Mouse (Mus musculus) heart, embryonic 13.5 days (tissue): Measurements from ENCODE around the gene Rnaseh2a. TPM values are rescaled to one million over a fixed set of nuclear protein-coding genes. Genes with fewer than 3 reads are reported as not detected.

Experiments used
- ATAC-seq: fragments of 200-750 bp; cut with Nextera tagmentation; 2 replicates; pipeline ENCODE4 v1.8.0; 2017; ENCODE audit warnings: moderate TSS enrichment; ENCODE audit not compliant: insufficient number of reproducible peaks, low FRiP score, low TSS enrichment; ENCODE audit errors: extremely low read depth
- H3K27ac ChIP-seq: fragments of 300-500 bp; sonication (generic); replicated peaks from 2 replicates; pipeline ENCODE4 v1.5.1; 2015; ENCODE audit warnings: moderate library complexity, mild to moderate bottlenecking, inconsistent platforms
- H3K27me3 ChIP-seq: fragments of 300-500 bp; sonication (generic); replicated peaks from 2 replicates; pipeline ENCODE4 v1.6.1; 2015; ENCODE audit warnings: mild to moderate bottlenecking, inconsistent platforms
- H3K36me3 ChIP-seq: fragments of 300-500 bp; sonication (generic); 2 replicates; pipeline ENCODE4 v1.6.1; 2015; ENCODE audit warnings: mild to moderate bottlenecking, inconsistent platforms
- H3K4me1 ChIP-seq: fragments of 300-500 bp; sonication (generic); 2 replicates; pipeline ENCODE4 v1.6.1; 2015; ENCODE audit warnings: inconsistent platforms
- H3K4me2 ChIP-seq: fragments of 300-500 bp; sonication (generic); 2 replicates; pipeline ENCODE4 v1.6.1; 2015; ENCODE audit warnings: inconsistent platforms, mild to moderate bottlenecking, moderate library complexity
- H3K4me3 ChIP-seq: fragments of 300-500 bp; sonication (generic); 2 replicates; pipeline ENCODE4 v1.5.1; 2015; ENCODE audit warnings: moderate library complexity, mild to moderate bottlenecking, inconsistent platforms
- H3K9ac ChIP-seq: fragments of 300-500 bp; sonication (generic); 2 replicates; pipeline ENCODE4 v1.6.1; 2015; ENCODE audit warnings: inconsistent platforms, mild to moderate bottlenecking, moderate library complexity
- H3K9me3 ChIP-seq: fragments of 300-500 bp; sonication (generic); 2 replicates; pipeline ENCODE4 v1.6.1; 2016; ENCODE audit warnings: inconsistent platforms
- WGBS: fragments of 180-500 bp; shearing (Covaris S2); methylation state at CpG from one replicate; pipeline ENCODE4 v1.1.7; 2015; ENCODE audit warnings: mixed read lengths; 5-methylcytosine and 5-hydroxymethylcytosine counted together
- polyA plus RNA-seq: library from polyadenylated mRNA; unstranded; fragments of >200 nt; fragmentation: Nextera tagmentation; extraction: Ambion mirVana; gene quantifications from 2 replicates; pipeline ENCODE4 v1.2.1, GENCODE M21; 2015

Gene Rnaseh2a
- polyA plus RNA-seq, 1 experiment from 2014 or later, result 82.8 TPM

DNA sequence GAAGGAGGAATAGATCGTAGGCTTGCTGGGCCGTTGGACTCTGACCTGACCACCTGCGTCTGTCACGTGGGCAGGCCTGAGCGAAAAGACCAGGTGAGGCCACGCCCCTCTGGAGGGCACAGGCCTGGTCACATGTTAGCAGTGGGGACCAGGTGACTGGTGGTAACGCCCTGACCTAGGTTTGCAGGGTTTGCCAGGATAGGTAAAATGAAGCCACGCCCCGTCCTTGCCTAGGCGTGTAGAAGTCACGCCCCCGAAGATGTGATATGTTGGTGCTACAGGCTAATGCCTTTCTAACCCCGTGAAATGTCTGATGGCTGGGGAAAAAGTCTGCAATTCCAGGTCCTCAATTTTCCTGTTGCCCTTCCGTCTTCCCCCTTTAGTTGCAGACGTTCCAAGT lies 21.3 kb upstream of the Rnaseh2a start:
- H3K27ac ChIP-seq, result peak overlapping the region; percentile 58
- H3K9me3 ChIP-seq, result no peaks in the 10 kb centered on the region
- ATAC-seq, result peak; percentile 77
- peak overlapping the region; percentile 58 for H3K4me3 ChIP-seq
- H3K4me1 ChIP-seq, result peaks cover 24% of the 10 kb centered on the region
- no peaks in the 10 kb centered on the region for H3K36me3 ChIP-seq
- 1% methylated on average over 15 of the region's 15 CpGs for WGBS
- peak overlapping the region; percentile 82 for H3K9ac ChIP-seq
- peaks cover 49% of the 10 kb centered on the region for H3K27me3 ChIP-seq
- peak overlapping the region; percentile 79 for H3K4me2 ChIP-seq

DNA sequence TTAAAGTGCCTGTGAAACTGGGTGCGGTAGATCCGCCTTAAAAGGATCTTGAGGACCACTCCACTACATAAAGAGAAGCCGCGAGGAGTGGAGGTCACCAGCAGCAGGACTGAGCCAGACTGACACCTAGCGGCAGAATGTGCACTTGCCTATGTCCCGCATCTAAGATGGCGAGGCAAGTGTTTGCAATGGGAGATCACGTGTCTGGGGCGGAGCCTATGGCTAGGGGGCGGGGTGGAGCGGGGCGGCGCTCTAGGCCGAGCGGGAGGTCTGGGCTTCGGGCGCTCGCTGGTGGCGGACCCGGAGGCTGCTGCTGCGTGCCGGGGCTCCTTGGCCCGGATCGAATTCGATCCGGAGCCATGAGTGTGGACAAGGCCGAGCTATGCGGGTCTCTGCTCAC lies 20.8 kb upstream of the Rnaseh2a start, which contains the start of gene Hook2:
Gene Hook2 (plus strand): TSS at position 255 of the 400 bp plus-strand sequence.
- Histone ChIP-seq H3K4me3 (peak within 1 kb of the TSS; percentile 58), H3K27ac (peak within 1 kb of the TSS; percentile 64), H3K4me1 (peaks cover 29% of the 10 kb centered on the region), H3K27me3 (peaks cover 45% of the 10 kb centered on the region), H3K4me2 (peak within 1 kb of the TSS; percentile 79), H3K9ac (peak within 1 kb of the TSS; percentile 84), H3K36me3 (no peaks in the 10 kb centered on the region), H3K9me3 (no peaks in the 10 kb centered on the region)
- peak; percentile 87 for ATAC-seq
- 0% methylated on average over 28 of the region's 28 CpGs for WGBS

DNA sequence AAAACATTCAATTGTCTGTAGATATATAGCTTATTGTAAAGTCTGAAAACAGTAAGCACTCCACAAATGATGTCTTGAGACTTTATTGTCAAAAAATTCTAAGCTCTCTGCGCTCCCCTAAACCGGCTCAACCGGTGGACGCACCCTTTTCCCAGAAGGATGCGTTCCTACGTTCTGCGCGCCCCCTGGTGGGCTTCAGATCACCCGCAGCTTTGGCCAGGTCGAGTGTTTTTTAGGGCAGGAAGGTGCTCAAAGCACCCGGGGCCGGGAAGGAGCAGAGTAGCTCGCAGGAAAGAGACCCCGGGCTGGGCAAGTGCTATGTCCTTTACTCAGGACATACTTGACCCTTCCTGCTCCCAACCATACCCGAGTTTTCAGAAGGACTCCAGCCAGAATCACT lies 20.2 kb upstream of the Rnaseh2a start:
- Histone ChIP-seq H3K4me1 (peaks cover 34% of the 10 kb centered on the region), H3K9me3 (no peaks in the 10 kb centered on the region), H3K4me3 (peak overlapping the region; percentile 58), H3K9ac (peak overlapping the region; percentile 84), H3K4me2 (peak overlapping the region; percentile 79), H3K36me3 (no peaks in the 10 kb centered on the region), H3K27me3 (peaks cover 39% of the 10 kb centered on the region), H3K27ac (peak overlapping the region; percentile 64)
- peak; percentile 24; the same call in 1 of the 2 replicates for ATAC-seq
- WGBS, result under 1% methylated on average over 15 of the region's 15 CpGs

DNA sequence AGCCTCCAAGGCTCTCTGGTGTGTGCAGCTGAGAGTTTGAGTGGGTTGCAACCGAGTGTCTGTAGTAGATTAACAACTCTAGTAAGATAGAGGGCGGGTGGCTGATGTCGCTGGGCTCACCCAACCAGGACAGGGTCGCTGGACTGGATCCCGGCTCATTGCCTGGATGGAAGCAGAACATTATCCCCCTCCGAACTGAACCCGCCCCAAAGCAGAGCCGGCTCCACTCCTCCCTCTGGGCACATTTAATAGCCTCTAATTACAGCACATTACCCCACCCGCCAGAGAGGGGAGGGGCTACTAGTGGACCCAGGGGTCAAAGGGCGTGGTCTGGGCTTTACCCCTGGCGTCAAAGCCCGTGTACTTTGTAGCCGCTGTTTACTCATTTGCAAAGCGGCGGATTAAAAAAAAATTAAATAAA lies 19.8 kb upstream of the Rnaseh2a start:
- peak overlapping the region; percentile 79 for H3K4me2 ChIP-seq
- H3K9me3 ChIP-seq, result no peaks in the 10 kb centered on the region
- 16% methylated on average over 15 of the region's 15 CpGs for WGBS
- ATAC-seq, result no peak
- H3K4me1 ChIP-seq, result peaks cover 39% of the 10 kb centered on the region
- H3K36me3 ChIP-seq, result no peaks in the 10 kb centered on the region
- H3K27ac ChIP-seq, result no peak overlapping the region
- H3K9ac ChIP-seq, result peak overlapping the region; percentile 84
- H3K27me3 ChIP-seq, result peaks cover 34% of the 10 kb centered on the region
- peak overlapping the region; percentile 58 for H3K4me3 ChIP-seq

- Histone ChIP-seq H3K27me3 (peaks cover 28% of the 10 kb centered on the region), H3K4me1 (peaks cover 43% of the 10 kb centered on the region), H3K9ac (0 out of 2 replicates have a peak overlapping the region, but pooled peaks have one; percentile 10), H3K4me3 (no peak overlapping the region), H3K4me2 (no peak overlapping the region), H3K27ac (no peak overlapping the region), H3K36me3 (no peaks in the 10 kb centered on the region), H3K9me3 (no peaks in the 10 kb centered on the region)
- no peak for ATAC-seq
- WGBS, result 62% methylated on average over 2 of the region's 2 CpGs
These were observed 18.3 kb upstream of the Rnaseh2a start for GRCm38 (mm10) chr8:84987903-84988302.

GRCm38 (mm10) chr8:84987388-84987787 lies 17.8 kb upstream of the Rnaseh2a start:
- peaks cover 43% of the 10 kb centered on the region for H3K4me1 ChIP-seq
- no peak overlapping the region for H3K9ac ChIP-seq
- peaks cover 23% of the 10 kb centered on the region for H3K27me3 ChIP-seq
- ATAC-seq, result no peak
- no peaks in the 10 kb centered on the region for H3K9me3 ChIP-seq
- no peaks in the 10 kb centered on the region for H3K36me3 ChIP-seq
- H3K4me3 ChIP-seq, result no peak overlapping the region
- H3K4me2 ChIP-seq, result no peak overlapping the region
- WGBS, result 74% methylated on average over 5 of the region's 5 CpGs
- no peak overlapping the region for H3K27ac ChIP-seq

DNA sequence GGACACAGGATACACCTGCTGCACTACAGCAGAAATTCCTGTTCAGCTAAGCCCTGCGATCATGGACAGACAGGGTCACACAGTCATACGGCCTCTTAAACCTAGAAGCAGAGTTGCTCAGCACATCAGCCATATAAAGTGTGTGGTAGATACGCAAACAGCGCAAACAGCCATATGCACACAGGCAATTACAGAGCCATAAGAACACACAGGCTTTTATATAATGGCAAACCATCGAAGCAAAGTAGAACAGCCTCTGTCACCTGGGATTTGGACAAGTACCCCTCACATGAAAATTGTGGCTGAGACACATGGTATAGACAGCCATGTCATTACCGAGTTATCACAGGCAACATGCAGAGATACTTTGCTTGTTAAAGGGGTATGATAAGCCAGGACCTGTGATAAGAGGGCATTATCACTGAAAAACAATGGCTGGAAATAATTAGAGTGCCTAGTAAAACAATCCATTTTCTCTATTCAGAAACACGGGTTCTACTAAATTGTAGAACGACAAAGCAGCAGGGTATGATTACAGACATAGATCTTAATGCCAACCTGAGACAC lies 16.9 kb upstream of the Rnaseh2a start:
- Histone ChIP-seq H3K27ac (peak overlapping the region; percentile 72; the same call in 1 of the 2 replicates), H3K9ac (peak overlapping the region; percentile 83), H3K36me3 (no peaks in the 10 kb centered on the region), H3K4me2 (peak overlapping the region; percentile 99), H3K27me3 (peaks cover 22% of the 10 kb centered on the region), H3K9me3 (no peaks in the 10 kb centered on the region), H3K4me1 (peaks cover 52% of the 10 kb centered on the region), H3K4me3 (peak overlapping the region; percentile 66)
- no peak for ATAC-seq
- WGBS, result 31% methylated on average over 8 of the region's 8 CpGs

GRCm38 (mm10) chr8:84985684-84986378 lies 16.3 kb upstream of the Rnaseh2a start:
- no peaks in the 10 kb centered on the region for H3K9me3 ChIP-seq
- H3K9ac ChIP-seq, result peak overlapping the region; percentile 83
- H3K27ac ChIP-seq, result peak overlapping the region; percentile 72
- no peaks in the 10 kb centered on the region for H3K36me3 ChIP-seq
- WGBS, result 1% methylated on average over 53 of the region's 53 CpGs
- peak overlapping the region; percentile 99 for H3K4me2 ChIP-seq
- peak overlapping the region; percentile 66 for H3K4me3 ChIP-seq
- H3K27me3 ChIP-seq, result peaks cover 22% of the 10 kb centered on the region
- ATAC-seq, result peak; percentile 27
- H3K4me1 ChIP-seq, result peaks cover 53% of the 10 kb centered on the region

DNA sequence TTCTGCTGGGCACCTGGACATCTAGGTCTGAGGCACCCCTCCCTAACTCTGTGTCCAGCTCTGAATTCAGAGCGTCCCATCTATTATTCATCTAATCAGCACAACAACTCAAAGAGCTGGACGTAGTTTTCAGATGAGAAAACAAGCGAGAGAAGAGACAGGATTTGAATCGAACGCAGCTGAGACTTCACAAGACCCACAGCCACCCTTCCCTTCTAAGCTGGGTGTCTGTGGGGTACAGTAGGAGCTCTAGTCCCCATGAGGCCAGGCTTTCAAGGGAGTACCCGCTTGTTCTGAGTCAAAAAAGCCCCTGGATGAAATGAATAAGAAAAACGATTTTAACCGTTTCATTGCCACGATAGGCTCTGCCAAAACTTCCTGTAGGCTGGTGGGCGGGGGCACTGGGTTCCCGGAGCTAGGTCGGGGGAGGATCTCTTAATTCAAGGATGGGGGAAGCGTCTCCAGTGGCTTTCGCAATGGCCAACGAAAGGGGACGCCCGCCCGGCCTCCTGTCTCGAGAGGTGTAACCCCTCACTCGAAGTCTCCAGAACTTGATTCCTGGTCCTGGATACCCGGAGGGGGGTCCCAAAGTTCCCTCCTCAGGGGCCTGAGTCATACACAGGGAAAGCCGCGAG lies 15.6 kb upstream of the Rnaseh2a start:
- H3K4me2 ChIP-seq, result peak overlapping the region; percentile 99
- WGBS, result 2% methylated on average over 23 of the region's 23 CpGs
- no peak for ATAC-seq
- H3K36me3 ChIP-seq, result no peaks in the 10 kb centered on the region
- H3K27me3 ChIP-seq, result peaks cover 22% of the 10 kb centered on the region
- H3K4me1 ChIP-seq, result peaks cover 57% of the 10 kb centered on the region
- peak overlapping the region; percentile 72 for H3K27ac ChIP-seq
- H3K9me3 ChIP-seq, result no peaks in the 10 kb centered on the region
- H3K9ac ChIP-seq, result peak overlapping the region; percentile 83
- peak overlapping the region; percentile 66 for H3K4me3 ChIP-seq

DNA sequence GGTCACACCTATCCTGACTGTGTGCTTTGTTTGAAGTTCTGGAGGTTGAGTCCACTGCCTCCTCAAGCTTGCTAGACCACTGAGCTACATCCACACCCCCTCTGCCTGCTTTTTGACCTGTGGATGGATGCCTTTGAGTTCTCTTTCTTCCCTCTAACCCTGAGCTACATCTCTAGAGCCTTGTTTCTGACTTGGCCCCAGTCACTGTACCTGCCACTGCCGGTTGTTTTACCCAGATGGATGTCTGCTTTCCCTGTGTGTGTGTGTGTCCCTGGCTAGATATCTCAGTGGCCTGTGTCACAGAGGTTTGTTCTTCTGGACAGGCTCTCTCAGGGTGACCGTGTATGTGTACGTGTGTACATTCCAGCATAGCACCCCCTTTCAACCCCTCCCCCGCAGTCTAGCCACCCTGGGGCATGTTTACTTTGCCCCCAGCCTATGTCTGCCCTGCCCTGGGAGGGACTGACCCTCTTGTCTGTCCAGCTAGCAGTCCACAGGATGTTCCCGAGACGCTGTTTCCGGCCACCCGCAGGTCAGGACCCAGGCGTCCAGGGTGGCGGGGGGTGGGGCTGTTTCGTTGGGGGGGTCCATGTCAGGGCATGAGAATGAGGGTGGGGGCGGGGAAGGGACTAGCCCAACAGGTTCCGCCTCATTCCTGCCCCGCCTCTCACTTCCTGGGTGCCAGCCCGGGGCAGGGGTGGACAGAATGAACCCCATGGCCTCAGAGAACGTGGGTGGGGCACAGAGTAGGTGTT lies 14.9 kb upstream of the Rnaseh2a start:
- peaks cover 22% of the 10 kb centered on the region for H3K27me3 ChIP-seq
- peak overlapping the region; percentile 66 for H3K4me3 ChIP-seq
- no peaks in the 10 kb centered on the region for H3K36me3 ChIP-seq
- peak overlapping the region; percentile 99 for H3K4me2 ChIP-seq
- peak overlapping the region; percentile 83 for H3K9ac ChIP-seq
- peaks cover 63% of the 10 kb centered on the region for H3K4me1 ChIP-seq
- 11% methylated on average over 16 of the region's 16 CpGs for WGBS
- peak overlapping the region; percentile 72 for H3K27ac ChIP-seq
- ATAC-seq, result no peak
- H3K9me3 ChIP-seq, result no peaks in the 10 kb centered on the region

- ATAC-seq, result no peak
- Histone ChIP-seq H3K27ac (no peak overlapping the region), H3K4me2 (no peak overlapping the region)
These were observed 13.0 kb upstream of the Rnaseh2a start for GRCm38 (mm10) chr8:84982499-84983011.

More at GRCm38 (mm10) chr8:84982499-84983011, 13.0 kb upstream of the Rnaseh2a start:
- no peaks in the 10 kb centered on the region for H3K9me3 ChIP-seq
- no peak overlapping the region for H3K9ac ChIP-seq
- 57% methylated on average over 3 of the region's 3 CpGs for WGBS
- H3K4me3 ChIP-seq, result no peak overlapping the region
- H3K36me3 ChIP-seq, result no peaks in the 10 kb centered on the region
- H3K27me3 ChIP-seq, result peaks cover 13% of the 10 kb centered on the region
- peaks cover 76% of the 10 kb centered on the region for H3K4me1 ChIP-seq
